In genomic region chr9:50746214-50746677, GRCm38 (mm10) we compare ENCODE assay signal across 8 mouse cellular contexts. TPM values are rescaled to one million over a fixed set of nuclear protein-coding genes. Genes with fewer than 3 reads are reported as not detected.
DNase-seq lines count a peak whose midpoint lies in the region; ATAC-seq lines count a peak whose summit lies in the region.

Gene 2310030G06Rik, minus strand, starts transcription at chr9:50746536.

- H3K9me3 ChIP-seq in embryonic facial prominence, embryonic 12.5 days: no peaks in the 10 kb centered on the region
- no peaks in the 10 kb centered on the region for H3K9me3 ChIP-seq in hindbrain, embryonic 16.5 days (ENCODE audit: control insufficient read depth, low read length)
- H3K9me3 ChIP-seq in liver, embryonic 12.5 days (replicated peaks): no peaks in the 10 kb centered on the region
- no peaks in the 10 kb centered on the region for H3K9me3 ChIP-seq in neural tube, embryonic 12.5 days

- H3K27ac ChIP-seq in embryonic facial prominence, embryonic 12.5 days: peak within 1 kb of the TSS; percentile 54; the same call in 1 of the 2 replicates
- H3K27ac ChIP-seq in hindbrain, embryonic 16.5 days (ENCODE audit: low read depth, low read length): no peak within 1 kb of the TSS
- no peak within 1 kb of the TSS for H3K27ac ChIP-seq in liver, embryonic 12.5 days
- no peak within 1 kb of the TSS for H3K27ac ChIP-seq in neural tube, embryonic 12.5 days

- peak within 1 kb of the TSS; percentile 35 for H3K4me3 ChIP-seq in embryonic facial prominence, embryonic 12.5 days
- peak within 1 kb of the TSS; percentile 37 for H3K4me3 ChIP-seq in hindbrain, embryonic 16.5 days (ENCODE audit: low read length)
- H3K4me3 ChIP-seq in liver, embryonic 12.5 days: peak within 1 kb of the TSS; percentile 35
- H3K4me3 ChIP-seq in neural tube, embryonic 12.5 days: peak within 1 kb of the TSS; percentile 22

- DNase-seq in left cerebral cortex, adult 18-20 months (ENCODE audit: low spot score in 2 of 2): peak; percentile 21 to 31
- no peak for DNase-seq in left cerebral cortex, postnatal 36 days (ENCODE audit: low spot score in 2 of 2)
- no peak for DNase-seq in frontal cortex, postnatal 14 days (ENCODE audit: low spot score in 2 of 2)
- DNase-seq in spleen, adult 18-20 months: no peak

- H3K4me1 ChIP-seq in embryonic facial prominence, embryonic 12.5 days: peaks cover 14% of the 10 kb centered on the region
- no peaks in the 10 kb centered on the region for H3K4me1 ChIP-seq in hindbrain, embryonic 16.5 days (ENCODE audit: control insufficient read depth, insufficient read depth, low read depth, low read length)
- no peaks in the 10 kb centered on the region for H3K4me1 ChIP-seq in liver, embryonic 12.5 days
- H3K4me1 ChIP-seq in neural tube, embryonic 12.5 days: peaks cover 7% of the 10 kb centered on the region; the same call in 1 of the 2 replicates

- 1% methylated on average over 19 of the region's 19 CpGs for WGBS in embryonic facial prominence, embryonic 12.5 days
- WGBS in hindbrain, embryonic 16.5 days: 2% methylated on average over 19 of the region's 19 CpGs
- WGBS in liver, embryonic 12.5 days (ENCODE audit: insufficient replicate concordance): 8% methylated on average over 19 of the region's 19 CpGs
- WGBS in neural tube, embryonic 12.5 days: 2% methylated on average over 19 of the region's 19 CpGs

- H3K36me3 ChIP-seq in embryonic facial prominence, embryonic 12.5 days: no peaks in the 10 kb centered on the region
- no peaks in the 10 kb centered on the region for H3K36me3 ChIP-seq in hindbrain, embryonic 16.5 days (ENCODE audit: control insufficient read depth, insufficient read depth, low read length)
- no peaks in the 10 kb centered on the region for H3K36me3 ChIP-seq in liver, embryonic 12.5 days
- no peaks in the 10 kb centered on the region for H3K36me3 ChIP-seq in neural tube, embryonic 12.5 days

- intact Hi-C loops in left cerebral cortex, postnatal 36 days (cut with DNase I): no loop called here

- peaks cover 8% of the 10 kb centered on the region; the same call in 1 of the 2 replicates for H3K27me3 ChIP-seq in embryonic facial prominence, embryonic 12.5 days
- H3K27me3 ChIP-seq in hindbrain, embryonic 16.5 days (replicated peaks; ENCODE audit: control insufficient read depth, insufficient read depth, low read length): 0 out of 2 replicates have a peak, but pooled peaks cover 2% of the 10 kb centered on the region
- peaks cover 39% of the 10 kb centered on the region for H3K27me3 ChIP-seq in liver, embryonic 12.5 days (replicated peaks)
- no peaks in the 10 kb centered on the region; the same call in 1 of the 2 replicates for H3K27me3 ChIP-seq in neural tube, embryonic 12.5 days (replicated peaks)

- ATAC-seq in embryonic facial prominence, embryonic 12.5 days (ENCODE audit: insufficient number of reproducible peaks, insufficient read depth, low FRiP score, low TSS enrichment): 0 out of 2 replicates have a peak, but pooled peaks have one; percentile 45
- 0 out of 2 replicates have a peak, but pooled peaks have one; percentile 14 for ATAC-seq in hindbrain, embryonic 16.5 days
- no peak; the same call in 1 of the 2 replicates for ATAC-seq in liver, embryonic 12.5 days
- ATAC-seq in neural tube, embryonic 12.5 days (ENCODE audit: low FRiP score, low read depth): no peak

- peak within 1 kb of the TSS; percentile 57 for H3K4me2 ChIP-seq in embryonic facial prominence, embryonic 12.5 days (replicated peaks)
- H3K4me2 ChIP-seq in hindbrain, embryonic 16.5 days (ENCODE audit: low read length): peak within 1 kb of the TSS; percentile 66
- peak within 1 kb of the TSS; percentile 43 for H3K4me2 ChIP-seq in liver, embryonic 12.5 days
- peak within 1 kb of the TSS; percentile 58 for H3K4me2 ChIP-seq in neural tube, embryonic 12.5 days (replicated peaks)

- peak within 1 kb of the TSS; percentile 30; the same call in 1 of the 2 replicates for H3K9ac ChIP-seq in embryonic facial prominence, embryonic 12.5 days
- peak within 1 kb of the TSS; percentile 57 for H3K9ac ChIP-seq in hindbrain, embryonic 16.5 days (ENCODE audit: low read depth, low read length)
- 0 out of 2 replicates have a peak within 1 kb of the TSS, but pooled peaks have one; percentile 23 for H3K9ac ChIP-seq in liver, embryonic 12.5 days
- 0 out of 2 replicates have a peak within 1 kb of the TSS, but pooled peaks have one; percentile 1 for H3K9ac ChIP-seq in neural tube, embryonic 12.5 days

RNA-seq across cellular contexts. Expression of gene 2310030G06Rik, which starts in this region (rescaled TPM):
- 1 to 10 TPM; 2.7 to 3.1 TPM for total RNA-seq in left cerebral cortex, adult 18-20 months (2021)
- total RNA-seq in left cerebral cortex, postnatal 36 days (2021): 1 to 10 TPM; 2.4 to 3.2 TPM
- 4.5 and 4.6 TPM in 2 replicates for polyA plus RNA-seq in embryonic facial prominence, embryonic 12.5 days (2016; fragmentation: Nextera tagmentation; extraction: Ambion mirVana)
- 2.1 and 2.5 TPM in 2 replicates for polyA plus RNA-seq in hindbrain, embryonic 16.5 days (2015; fragmentation: Nextera tagmentation; extraction: Ambion mirVana)
- polyA plus RNA-seq in liver, embryonic 12.5 days (2016; fragmentation: Nextera tagmentation; extraction: Ambion mirVana): 2.0 and 2.5 TPM in 2 replicates
- polyA plus RNA-seq in neural tube, embryonic 12.5 days (2016; fragmentation: Nextera tagmentation; extraction: Ambion mirVana): 0.95 and 1.5 TPM in 2 replicates

Comparison
In these comparisons a context has a peak if more than half of its experiments do, and no peak if none do; other contexts are left out.
1. DNase-seq: peak in left cerebral cortex, adult 18-20 months (2 of 2); none in left cerebral cortex, postnatal 36 days (0 of 2), frontal cortex, postnatal 14 days (0 of 2) and spleen, adult 18-20 months (0 of 2).
2. ATAC-seq: peak in embryonic facial prominence, embryonic 12.5 days (single experiment) and hindbrain, embryonic 16.5 days (single experiment); none in liver, embryonic 12.5 days (single experiment) and neural tube, embryonic 12.5 days (single experiment).
3. H3K9ac ChIP-seq: peak in every context shown above with its lines; median percentile 57 in hindbrain, embryonic 16.5 days; 30 in embryonic facial prominence, embryonic 12.5 days; 23 in liver, embryonic 12.5 days; 1 in neural tube, embryonic 12.5 days.
4. Peak in every context shown above with its lines, with median percentiles within 50 percentile points of each other: H3K4me2 ChIP-seq and H3K4me3 ChIP-seq.